Mouse (Mus musculus) hindbrain, embryonic 11.5 days (tissue): ENCODE measurements around the gene Sspn. TPM values are rescaled to one million over a fixed set of nuclear protein-coding genes. Genes with fewer than 3 reads are reported as not detected.

ENCODE experiments used
- ATAC-seq: fragments of 200-750 bp; cut with Nextera tagmentation; 2 replicates; pipeline ENCODE4 v1.8.0; 2017; ENCODE audit warnings: mild to moderate bottlenecking, moderate TSS enrichment, moderate library complexity; ENCODE audit not compliant: low FRiP score
- DNase-seq: peaks from one replicate; pipeline ENCODE4 v3.0.0-alpha.2; 2015; ENCODE audit warnings: low spot score
- H3K27ac ChIP-seq: fragments of 300-500 bp; sonication (generic); 2 replicates; pipeline ENCODE4 v1.5.1; 2014; ENCODE audit warnings: mild to moderate bottlenecking, low read depth, low read length
- H3K27me3 ChIP-seq: fragments of 300-500 bp; sonication (generic); 2 replicates; pipeline ENCODE4 v1.6.1; 2014; ENCODE audit warnings: mild to moderate bottlenecking, low read length, moderate library complexity, mixed read lengths; ENCODE audit not compliant: control insufficient read depth, insufficient read depth
- H3K36me3 ChIP-seq: fragments of 300-500 bp; sonication (generic); 2 replicates; pipeline ENCODE4 v1.6.1; 2014; ENCODE audit warnings: mild to moderate bottlenecking, low read length, moderate library complexity, mixed read lengths; ENCODE audit not compliant: control insufficient read depth, insufficient read depth
- H3K4me1 ChIP-seq: fragments of 300-500 bp; sonication (generic); replicated peaks from 2 replicates; pipeline ENCODE4 v1.6.1; 2014; ENCODE audit warnings: low read length, mixed read lengths; ENCODE audit not compliant: control insufficient read depth, insufficient read depth
- H3K4me2 ChIP-seq: fragments of 300-500 bp; sonication (generic); replicated peaks from 2 replicates; pipeline ENCODE4 v1.6.1; 2014; ENCODE audit warnings: mild to moderate bottlenecking, low read depth, low read length
- H3K4me3 ChIP-seq: fragments of 300-500 bp; sonication (generic); 2 replicates; pipeline ENCODE4 v1.5.1; 2014; ENCODE audit warnings: low read depth, low read length
- H3K9ac ChIP-seq: fragments of 300-500 bp; sonication (generic); 2 replicates; pipeline ENCODE4 v1.6.1; 2014; ENCODE audit warnings: low read depth, low read length
- H3K9me3 ChIP-seq: fragments of 300-500 bp; sonication (generic); 2 replicates; pipeline ENCODE4 v1.6.1; 2016; ENCODE audit warnings: low read length; ENCODE audit not compliant: control insufficient read depth
- WGBS: fragments of 180-500 bp; shearing (Covaris S2); extraction: QIAGEN DNeasy Blood & Tissue Kit; methylation state at CpG from one replicate; pipeline ENCODE4 v1.1.7; 2014; 5-methylcytosine and 5-hydroxymethylcytosine counted together
- polyA plus RNA-seq: library from polyadenylated mRNA; unstranded; fragments of >200 nt; fragmentation: Nextera tagmentation; extraction: Ambion mirVana; gene quantifications from 2 replicates; pipeline ENCODE4 v1.2.1, GENCODE M21; 2014

Gene Sspn
- polyA plus RNA-seq, 1 experiment from 2014 or later: 2.3 TPM

- H3K4me2 ChIP-seq: no peak overlapping the region
- no peaks in the 10 kb centered on the region for H3K9me3 ChIP-seq
- H3K9ac ChIP-seq: no peak overlapping the region
- H3K4me3 ChIP-seq: no peak overlapping the region
- WGBS: 87% methylated on average over 8 of the region's 8 CpGs
- H3K27me3 ChIP-seq: no peaks in the 10 kb centered on the region
- DNase-seq (no peak), ATAC-seq (no peak)
- no peak overlapping the region for H3K27ac ChIP-seq
- no peaks in the 10 kb centered on the region for H3K36me3 ChIP-seq
- no peaks in the 10 kb centered on the region for H3K4me1 ChIP-seq
These were observed 36.6 kb upstream of the Sspn start for GRCm38 (mm10) chr6:145894669-145895342.

- no peaks in the 10 kb centered on the region for H3K27me3 ChIP-seq
- WGBS: 95% methylated on average over 5 of the region's 5 CpGs
- H3K36me3 ChIP-seq: no peaks in the 10 kb centered on the region
- H3K9ac ChIP-seq: no peak overlapping the region
- H3K27ac ChIP-seq: no peak overlapping the region
- H3K4me3 ChIP-seq: no peak overlapping the region
- H3K4me2 ChIP-seq: no peak overlapping the region
- H3K4me1 ChIP-seq: no peaks in the 10 kb centered on the region
- H3K9me3 ChIP-seq: no peaks in the 10 kb centered on the region
- no peak for DNase-seq
- no peak for ATAC-seq
These were observed 27.3 kb upstream of the Sspn start for GRCm38 (mm10) chr6:145904169-145904568.

GRCm38 (mm10) chr6:145904616-145905015 is 26.8 kb upstream of the Sspn start:
- Histone ChIP-seq H3K27me3 (no peaks in the 10 kb centered on the region), H3K4me2 (no peak overlapping the region), H3K4me3 (no peak overlapping the region), H3K9me3 (no peaks in the 10 kb centered on the region), H3K4me1 (no peaks in the 10 kb centered on the region), H3K27ac (no peak overlapping the region), H3K9ac (no peak overlapping the region), H3K36me3 (no peaks in the 10 kb centered on the region)
- WGBS: 83% methylated on average over 5 of the region's 5 CpGs
- DNase-seq: no peak
- ATAC-seq: no peak

GRCm38 (mm10) chr6:145906096-145906890 is 25.1 kb upstream of the Sspn start:
- no peaks in the 10 kb centered on the region for H3K9me3 ChIP-seq
- no peak overlapping the region for H3K27ac ChIP-seq
- H3K36me3 ChIP-seq: no peaks in the 10 kb centered on the region
- H3K27me3 ChIP-seq: no peaks in the 10 kb centered on the region
- ATAC-seq (no peak), DNase-seq (no peak)
- H3K4me1 ChIP-seq: no peaks in the 10 kb centered on the region
- H3K4me2 ChIP-seq: no peak overlapping the region
- H3K4me3 ChIP-seq: no peak overlapping the region
- no peak overlapping the region for H3K9ac ChIP-seq
- WGBS: 69% methylated on average over 7 of the region's 7 CpGs

GRCm38 (mm10) chr6:145909943-145910342 is 21.5 kb upstream of the Sspn start:
- DNase-seq (no peak), ATAC-seq (no peak)
- Histone ChIP-seq H3K4me2 (no peak overlapping the region), H3K9me3 (no peaks in the 10 kb centered on the region), H3K9ac (no peak overlapping the region), H3K4me3 (no peak overlapping the region), H3K36me3 (no peaks in the 10 kb centered on the region), H3K4me1 (no peaks in the 10 kb centered on the region), H3K27ac (no peak overlapping the region), H3K27me3 (no peaks in the 10 kb centered on the region)
- WGBS: 74% methylated on average over 4 of the region's 4 CpGs

- Histone ChIP-seq H3K4me1 (no peaks in the 10 kb centered on the region), H3K9ac (no peak overlapping the region), H3K9me3 (no peaks in the 10 kb centered on the region), H3K27me3 (no peaks in the 10 kb centered on the region), H3K4me2 (no peak overlapping the region), H3K4me3 (no peak overlapping the region), H3K36me3 (no peaks in the 10 kb centered on the region), H3K27ac (no peak overlapping the region)
- DNase-seq (no peak), ATAC-seq (no peak)
- 69% methylated on average over 3 of the region's 3 CpGs for WGBS
These were observed 20.7 kb upstream of the Sspn start for GRCm38 (mm10) chr6:145910469-145911426.

- no peak for DNase-seq
These were observed 19.2 kb upstream of the Sspn start for GRCm38 (mm10) chr6:145912232-145912631.

GRCm38 (mm10) chr6:145915435-145915834 is 16.0 kb upstream of the Sspn start:
- H3K9ac ChIP-seq: no peak overlapping the region
- H3K27me3 ChIP-seq: no peaks in the 10 kb centered on the region
- no peak overlapping the region for H3K4me2 ChIP-seq
- ATAC-seq (no peak), DNase-seq (no peak)
- H3K4me3 ChIP-seq: no peak overlapping the region
- no peak overlapping the region for H3K27ac ChIP-seq
- no peaks in the 10 kb centered on the region for H3K9me3 ChIP-seq
- no peaks in the 10 kb centered on the region for H3K4me1 ChIP-seq
- whole genome bisulfite sequencing: 94% methylated on average over 2 of the region's 2 CpGs
- no peaks in the 10 kb centered on the region for H3K36me3 ChIP-seq

More at GRCm38 (mm10) chr6:145912232-145912631, 19.2 kb upstream of the Sspn start:
- Histone ChIP-seq H3K4me3 (no peak overlapping the region), H3K4me1 (no peaks in the 10 kb centered on the region), H3K27me3 (no peaks in the 10 kb centered on the region), H3K9ac (no peak overlapping the region), H3K27ac (no peak overlapping the region), H3K4me2 (no peak overlapping the region), H3K36me3 (no peaks in the 10 kb centered on the region), H3K9me3 (no peaks in the 10 kb centered on the region)
- ATAC-seq: no peak
